Mouse (Mus musculus) heart, postnatal 14 days (tissue): Measurements from ENCODE around the gene Ppp3r1. TPM values are rescaled to one million over a fixed set of nuclear protein-coding genes. Genes with fewer than 3 reads are reported as not detected.

Experiments used
- DNase-seq, 2 experiments: peaks; one replicate each; pipeline ENCODE4 v3.0.0; 2021 to 2022
- intact Hi-C: fragments of 180-260 bp; cut with DNase I; formaldehyde crosslinking; loops from one replicate; pipeline ENCODE4 v1.15.1; 2025
- long read RNA-seq, 2 experiments: library from polyadenylated mRNA; stranded (forward); transcript quantifications; one replicate each; pipeline ENCODE4 v2.0.0; 2021
- total RNA-seq, 2 experiments: library from RNA; stranded (reverse); gene quantifications; 2 replicates each; pipeline ENCODE4 v1.2.3; 2021

Ppp3r1 gene
- total RNA-seq: 10 to 100 TPM; 66.5 to 69.7 TPM
- long read RNA-seq, experiment 1, transcript Ppp3r1-201 (6 exons, 2,859 nt): major isoform, 55 of 60 reads
- long read RNA-seq, experiment 1, partial matches to known transcripts: 5 of 60 reads
- long read RNA-seq, experiment 1, other reads (novel, unspliced or antisense): 0 of 60 reads
- long read RNA-seq, experiment 2, transcript Ppp3r1-201 (6 exons, 2,859 nt): major isoform, 48 of 52 reads
- long read RNA-seq, experiment 2, partial matches to known transcripts: 3 of 52 reads
- long read RNA-seq, experiment 2, other reads (novel, unspliced or antisense): 1 of 52 reads

- intact Hi-C loops: loop anchor here (5.0 kb wide), 1 partner anchor 98 kb away; the partner anchor contains the start of gene C1d
- peak; percentile 98 to 99 for DNase-seq
These were observed at the start of gene Ppp3r1 for GRCm38 (mm10) chr11:17158858-17159737. Ppp3r1 (plus strand) TSS chr11:17159263.

- no peak for DNase-seq
- intact Hi-C loops: no loop called here
These were observed 46.5 kb upstream of the Ppp3r1 start for GRCm38 (mm10) chr11:17112419-17113090.

GRCm38 (mm10) chr11:17126418-17126817 lies 32.6 kb upstream of the Ppp3r1 start:
- no peak for DNase-seq
- intact Hi-C loops: no loop called here

- intact Hi-C loops: no loop called here
- no peak for DNase-seq
These were observed 23.4 kb upstream of the Ppp3r1 start for GRCm38 (mm10) chr11:17135638-17136037.

- DNase-seq: no peak
- intact Hi-C loops: no loop called here
These were observed 20.6 kb upstream of the Ppp3r1 start for GRCm38 (mm10) chr11:17138306-17139033.

- peak; percentile 41 to 50 for DNase-seq
- intact Hi-C loops: loop anchor here (2.0 to 5.0 kb wide), 3 partner anchors 53 to 207 kb away; partner anchors contain the start of genes C1d and Fbxo48
These were observed 727 bp downstream of the Ppp3r1 start for GRCm38 (mm10) chr11:17159738-17160241.

- DNase-seq: peak; percentile 33 to 60
- intact Hi-C loops: loop anchor here (2.0 to 5.0 kb wide), 2 partner anchors 53 to 208 kb away; partner anchors contain the start of gene Fbxo48
These were observed 1.2 kb downstream of the Ppp3r1 start for GRCm38 (mm10) chr11:17160242-17160641.

- intact Hi-C loops: loop anchor here (5.0 kb wide), 1 partner anchor 212 kb away; the partner anchor contains the start of gene Fbxo48
- no peak for DNase-seq
These were observed 4.9 kb downstream of the Ppp3r1 start for GRCm38 (mm10) chr11:17163956-17164355.

GRCm38 (mm10) chr11:17166627-17167026 lies 7.6 kb downstream of the Ppp3r1 start:
- DNase-seq: no peak
- intact Hi-C loops: no loop called here

- intact Hi-C loops: no loop called here
- DNase-seq: no peak
These were observed 10.2 kb downstream of the Ppp3r1 start for GRCm38 (mm10) chr11:17169262-17169661.

GRCm38 (mm10) chr11:17170938-17171729 lies 12.1 kb downstream of the Ppp3r1 start:
- no peak for DNase-seq
- intact Hi-C loops: no loop called here

GRCm38 (mm10) chr11:17172300-17172699 lies 13.2 kb downstream of the Ppp3r1 start:
- intact Hi-C loops: no loop called here
- DNase-seq: no peak

- DNase-seq: no peak
- intact Hi-C loops: no loop called here
These were observed 17.6 kb downstream of the Ppp3r1 start for GRCm38 (mm10) chr11:17176638-17177037.

- no peak for DNase-seq
- intact Hi-C loops: no loop called here
These were observed 21.7 kb downstream of the Ppp3r1 start for GRCm38 (mm10) chr11:17180753-17181152.

- DNase-seq: no peak
- intact Hi-C loops: no loop called here
These were observed 22.7 kb downstream of the Ppp3r1 start, which contains the start of gene Wdr92 for GRCm38 (mm10) chr11:17181807-17182206. Wdr92 (plus strand) TSS chr11:17182107.

- no peak for DNase-seq
- intact Hi-C loops: no loop called here
These were observed 24.1 kb downstream of the Ppp3r1 start for GRCm38 (mm10) chr11:17183165-17183564.

GRCm38 (mm10) chr11:17187649-17188048 lies 28.6 kb downstream of the Ppp3r1 start:
- DNase-seq: no peak
- intact Hi-C loops: no loop called here

- DNase-seq: no peak
- intact Hi-C loops: no loop called here
These were observed 29.7 kb downstream of the Ppp3r1 start for GRCm38 (mm10) chr11:17188786-17189185.
